Mouse (Mus musculus): ENCODE data around the gene Khdc3. TPM values are rescaled to one million over a fixed set of nuclear protein-coding genes. Genes with fewer than 3 reads are reported as not detected.
"Not testable (repeated sequence)": the region's sequence is repeated elsewhere in the genome, so short reads cannot be mapped to it uniquely, and the experiment has no call there.

Gene Khdc3
- polyA plus RNA-seq, 1 experiment from 2014 or later = not detected

- H3K9ac ChIP-seq (replicated peaks; ENCODE audit: low read length); H3K27me3 ChIP-seq (ENCODE audit: insufficient read depth, low read length): not testable (repeated sequence)
These were observed 15.1 kb downstream of the Khdc3 start for GRCm38 (mm10) chr9:73116704-73117103.

GRCm38 (mm10) chr9:73118012-73118411 is 16.4 kb downstream of the Khdc3 start:
- no peaks in the 10 kb centered on the region for H3K27me3 ChIP-seq (ENCODE audit: insufficient read depth, low read length)
- H3K4me3 ChIP-seq (ENCODE audit: low read length) = no peak overlapping the region
- peaks cover 51% of the 10 kb centered on the region for H3K36me3 ChIP-seq (ENCODE audit: insufficient read depth, low read length)
- H3K4me1 ChIP-seq (ENCODE audit: insufficient read depth, low read length) = peaks cover 10% of the 10 kb centered on the region
- no peak for ATAC-seq (ENCODE audit: low FRiP score, low TSS enrichment)
- H3K9ac ChIP-seq (replicated peaks; ENCODE audit: low read length) = no peak overlapping the region
- no peaks in the 10 kb centered on the region for H3K9me3 ChIP-seq (ENCODE audit: low read length)
- 85% methylated on average over 4 of the region's 4 CpGs for WGBS
- no peak overlapping the region for H3K27ac ChIP-seq (ENCODE audit: low read length)
- H3K4me2 ChIP-seq (replicated peaks; ENCODE audit: low read depth, low read length) = no peak overlapping the region

More at GRCm38 (mm10) chr9:73116704-73117103, 15.1 kb downstream of the Khdc3 start:
- Histone ChIP-seq H3K4me1 (ENCODE audit: insufficient read depth, low read length) (peaks cover 13% of the 10 kb centered on the region), H3K36me3 (ENCODE audit: insufficient read depth, low read length) (peaks cover 45% of the 10 kb centered on the region)
- 93% methylated on average over 4 of the region's 6 CpGs for WGBS
- ATAC-seq (ENCODE audit: low FRiP score, low TSS enrichment); H3K4me2 ChIP-seq (replicated peaks; ENCODE audit: low read depth, low read length); H3K27ac ChIP-seq (ENCODE audit: low read length); H3K9me3 ChIP-seq (ENCODE audit: low read length); H3K4me3 ChIP-seq (ENCODE audit: low read length): not testable (repeated sequence)

GRCm38 (mm10) chr9:73121735-73122134 is 20.1 kb downstream of the Khdc3 start:
- H3K4me2 ChIP-seq (replicated peaks; ENCODE audit: low read depth, low read length) = no peak overlapping the region
- no peaks in the 10 kb centered on the region for H3K9me3 ChIP-seq (ENCODE audit: low read length)
- no peak overlapping the region for H3K9ac ChIP-seq (replicated peaks; ENCODE audit: low read length)
- ATAC-seq (ENCODE audit: low FRiP score, low TSS enrichment) = no peak
- no peak overlapping the region for H3K4me3 ChIP-seq (ENCODE audit: low read length)
- WGBS = 74% methylated on average over 8 of the region's 8 CpGs
- peaks cover 68% of the 10 kb centered on the region for H3K36me3 ChIP-seq (ENCODE audit: insufficient read depth, low read length)
- no peak overlapping the region for H3K27ac ChIP-seq (ENCODE audit: low read length)
- H3K4me1 ChIP-seq (ENCODE audit: insufficient read depth, low read length) = no peaks in the 10 kb centered on the region
- no peaks in the 10 kb centered on the region for H3K27me3 ChIP-seq (ENCODE audit: insufficient read depth, low read length)

GRCm38 (mm10) chr9:73125043-73125570 is 23.5 kb downstream of the Khdc3 start:
- H3K27ac ChIP-seq (ENCODE audit: low read length) = no peak overlapping the region
- WGBS = 92% methylated on average over 8 of the region's 8 CpGs
- no peak overlapping the region for H3K4me3 ChIP-seq (ENCODE audit: low read length)
- no peak overlapping the region for H3K9ac ChIP-seq (replicated peaks; ENCODE audit: low read length)
- H3K27me3 ChIP-seq (ENCODE audit: insufficient read depth, low read length) = no peaks in the 10 kb centered on the region
- H3K36me3 ChIP-seq (ENCODE audit: insufficient read depth, low read length) = peaks cover 66% of the 10 kb centered on the region
- no peak overlapping the region for H3K4me2 ChIP-seq (replicated peaks; ENCODE audit: low read depth, low read length)
- no peaks in the 10 kb centered on the region for H3K9me3 ChIP-seq (ENCODE audit: low read length)
- ATAC-seq (ENCODE audit: low FRiP score, low TSS enrichment) = no peak
- H3K4me1 ChIP-seq (ENCODE audit: insufficient read depth, low read length) = no peaks in the 10 kb centered on the region

GRCm38 (mm10) chr9:73127457-73127856 is 25.8 kb downstream of the Khdc3 start:
- 81% methylated on average over 2 of the region's 2 CpGs for WGBS
- Histone ChIP-seq H3K4me1 (ENCODE audit: insufficient read depth, low read length) (no peaks in the 10 kb centered on the region), H3K4me3 (ENCODE audit: low read length) (no peak overlapping the region), H3K9ac (replicated peaks; ENCODE audit: low read length) (no peak overlapping the region), H3K27me3 (ENCODE audit: insufficient read depth, low read length) (no peaks in the 10 kb centered on the region), H3K36me3 (ENCODE audit: insufficient read depth, low read length) (peaks cover 45% of the 10 kb centered on the region), H3K9me3 (ENCODE audit: low read length) (no peaks in the 10 kb centered on the region), H3K27ac (ENCODE audit: low read length) (no peak overlapping the region), H3K4me2 (replicated peaks; ENCODE audit: low read depth, low read length) (no peak overlapping the region)
- ATAC-seq (ENCODE audit: low FRiP score, low TSS enrichment) = no peak

- H3K4me3 ChIP-seq (ENCODE audit: low read length) = no peak overlapping the region
- ATAC-seq (ENCODE audit: low FRiP score, low TSS enrichment) = peak; percentile 49; the same call in 1 of the 2 replicates
- H3K9ac ChIP-seq (replicated peaks; ENCODE audit: low read length) = no peak overlapping the region
- no peak overlapping the region for H3K4me2 ChIP-seq (replicated peaks; ENCODE audit: low read depth, low read length)
- H3K4me1 ChIP-seq (ENCODE audit: insufficient read depth, low read length) = no peaks in the 10 kb centered on the region
- no peaks in the 10 kb centered on the region for H3K9me3 ChIP-seq (ENCODE audit: low read length)
- H3K27me3 ChIP-seq (ENCODE audit: insufficient read depth, low read length) = no peaks in the 10 kb centered on the region
- no peak overlapping the region for H3K27ac ChIP-seq (ENCODE audit: low read length)
- peaks cover 34% of the 10 kb centered on the region for H3K36me3 ChIP-seq (ENCODE audit: insufficient read depth, low read length)
- 63% methylated on average over 8 of the region's 8 CpGs for WGBS
These were observed 28.2 kb downstream of the Khdc3 start for GRCm38 (mm10) chr9:73129875-73130274.

GRCm38 (mm10) chr9:73130529-73130928 is 28.9 kb downstream of the Khdc3 start:
- ATAC-seq (ENCODE audit: low FRiP score, low TSS enrichment) = no peak
- peaks cover 27% of the 10 kb centered on the region for H3K36me3 ChIP-seq (ENCODE audit: insufficient read depth, low read length)
- no peak overlapping the region for H3K4me3 ChIP-seq (ENCODE audit: low read length)
- no peak overlapping the region for H3K9ac ChIP-seq (replicated peaks; ENCODE audit: low read length)
- H3K9me3 ChIP-seq (ENCODE audit: low read length) = no peaks in the 10 kb centered on the region
- no peaks in the 10 kb centered on the region for H3K27me3 ChIP-seq (ENCODE audit: insufficient read depth, low read length)
- 85% methylated on average over 4 of the region's 4 CpGs for WGBS
- H3K4me1 ChIP-seq (ENCODE audit: insufficient read depth, low read length) = no peaks in the 10 kb centered on the region
- no peak overlapping the region for H3K27ac ChIP-seq (ENCODE audit: low read length)
- H3K4me2 ChIP-seq (replicated peaks; ENCODE audit: low read depth, low read length) = no peak overlapping the region

- no peak for ATAC-seq (ENCODE audit: low FRiP score, low TSS enrichment)
- Histone ChIP-seq H3K36me3 (ENCODE audit: insufficient read depth, low read length) (no peaks in the 10 kb centered on the region), H3K27ac (ENCODE audit: low read length) (no peak overlapping the region), H3K27me3 (ENCODE audit: insufficient read depth, low read length) (no peaks in the 10 kb centered on the region), H3K9me3 (ENCODE audit: low read length) (0 out of 2 replicates have a peak, but pooled peaks cover 2% of the 10 kb centered on the region), H3K4me3 (ENCODE audit: low read length) (no peak overlapping the region), H3K9ac (replicated peaks; ENCODE audit: low read length) (no peak overlapping the region), H3K4me2 (replicated peaks; ENCODE audit: low read depth, low read length) (no peak overlapping the region), H3K4me1 (ENCODE audit: insufficient read depth, low read length) (no peaks in the 10 kb centered on the region)
- 45% methylated on average over 11 of the region's 11 CpGs for WGBS
These were observed 35.8 kb downstream of the Khdc3 start for GRCm38 (mm10) chr9:73137341-73137886.

Other genes starting within 250 kb of the Khdc3 start
- 4.3 and 5.2 TPM in 2 replicates for gene Pygo1, start 176.2 kb upstream of the Khdc3 start, polyA plus RNA-seq (2015; fragmentation: Nextera tagmentation; extraction: Ambion mirVana)
- 1.9 and 2.4 TPM in 2 replicates for gene Dyx1c1, start 143.1 kb upstream of the Khdc3 start, polyA plus RNA-seq (2015; fragmentation: Nextera tagmentation; extraction: Ambion mirVana)
- gene Gm44503, start 143.0 kb upstream of the Khdc3 start, polyA plus RNA-seq (2015; fragmentation: Nextera tagmentation; extraction: Ambion mirVana) = not detected in 2 replicates
- gene Ccpg1os, start 116.5 kb upstream of the Khdc3 start, polyA plus RNA-seq (2015; fragmentation: Nextera tagmentation; extraction: Ambion mirVana) = 19.5 and 23.7 TPM in 2 replicates
- 45.9 and 47.5 TPM in 2 replicates for gene Ccpg1, start 116.4 kb upstream of the Khdc3 start, polyA plus RNA-seq (2015; fragmentation: Nextera tagmentation; extraction: Ambion mirVana)
- gene Pigb, start 61.5 kb upstream of the Khdc3 start, polyA plus RNA-seq (2015; fragmentation: Nextera tagmentation; extraction: Ambion mirVana) = 15.4 and 19.9 TPM in 2 replicates
- 6.0 and 6.6 TPM in 2 replicates for gene Rab27a, start 57.0 kb upstream of the Khdc3 start, polyA plus RNA-seq (2015; fragmentation: Nextera tagmentation; extraction: Ambion mirVana)
- not detected in 2 replicates for gene Gm20509, start 634 bp downstream of the Khdc3 start, polyA plus RNA-seq (2015; fragmentation: Nextera tagmentation; extraction: Ambion mirVana)
- 109 and 110 TPM in 2 replicates for gene Rsl24d1, start 11.6 kb downstream of the Khdc3 start, polyA plus RNA-seq (2015; fragmentation: Nextera tagmentation; extraction: Ambion mirVana)

Data from kidney, embryonic 16.5 days (tissue).